Mouse (Mus musculus) neural tube, embryonic 11.5 days (tissue): ENCODE data around the gene Ppil4. TPM values are rescaled to one million over a fixed set of nuclear protein-coding genes. Genes with fewer than 3 reads are reported as not detected.

Experiments
- ATAC-seq: fragments of 200-750 bp; cut with Nextera tagmentation; 2 replicates; pipeline ENCODE4 v1.8.0; 2017; ENCODE audit warnings: moderate number of reproducible peaks, mild to moderate bottlenecking, moderate TSS enrichment, moderate library complexity; ENCODE audit not compliant: insufficient read depth, low FRiP score, low TSS enrichment
- DNase-seq: peaks from one replicate; pipeline ENCODE4 v3.0.0-alpha.2; 2015; ENCODE audit warnings: low spot score
- H3K27ac ChIP-seq: fragments of 300-500 bp; sonication (generic); 2 replicates; pipeline ENCODE4 v1.5.1; 2014; ENCODE audit warnings: low read depth, mild to moderate bottlenecking, low read length
- H3K27me3 ChIP-seq: fragments of 300-500 bp; sonication (generic); 2 replicates; pipeline ENCODE4 v1.6.1; 2014; ENCODE audit warnings: mild to moderate bottlenecking, low read length, mixed read lengths; ENCODE audit not compliant: control insufficient read depth, insufficient read depth
- H3K36me3 ChIP-seq: fragments of 300-500 bp; sonication (generic); 2 replicates; pipeline ENCODE4 v1.6.1; 2014; ENCODE audit warnings: mild to moderate bottlenecking, low read length, moderate library complexity, mixed read lengths; ENCODE audit not compliant: control insufficient read depth, insufficient read depth
- H3K4me1 ChIP-seq: fragments of 300-500 bp; sonication (generic); 2 replicates; pipeline ENCODE4 v1.6.1; 2014; ENCODE audit warnings: low read length, mixed read lengths; ENCODE audit not compliant: control insufficient read depth, insufficient read depth
- H3K4me2 ChIP-seq: fragments of 300-500 bp; sonication (generic); 2 replicates; pipeline ENCODE4 v1.6.1; 2014; ENCODE audit warnings: low read depth, mild to moderate bottlenecking, moderate library complexity
- H3K4me3 ChIP-seq: fragments of 300-500 bp; sonication (generic); 2 replicates; pipeline ENCODE4 v1.5.1; 2014; ENCODE audit warnings: low read depth, low read length
- H3K9ac ChIP-seq: fragments of 300-500 bp; sonication (generic); 2 replicates; pipeline ENCODE4 v1.6.1; 2014; ENCODE audit warnings: mild to moderate bottlenecking, low read length
- H3K9me3 ChIP-seq: fragments of 300-500 bp; sonication (generic); 2 replicates; pipeline ENCODE4 v1.6.1; 2016; ENCODE audit warnings: low read length; ENCODE audit not compliant: control insufficient read depth
- WGBS: fragments of 180-500 bp; shearing (Covaris S2); extraction: QIAGEN DNeasy Blood & Tissue Kit; methylation state at CpG from one replicate; pipeline ENCODE4 v1.1.7; 2014; 5-methylcytosine and 5-hydroxymethylcytosine counted together
- polyA plus RNA-seq: library from polyadenylated mRNA; unstranded; fragments of >200 nt; fragmentation: Nextera tagmentation; extraction: Ambion mirVana; gene quantifications from 2 replicates; pipeline ENCODE4 v1.2.1, GENCODE M21; 2014

Gene Ppil4
- polyA plus RNA-seq, 1 experiment from 2014 or later, result 51.6 TPM

DNA sequence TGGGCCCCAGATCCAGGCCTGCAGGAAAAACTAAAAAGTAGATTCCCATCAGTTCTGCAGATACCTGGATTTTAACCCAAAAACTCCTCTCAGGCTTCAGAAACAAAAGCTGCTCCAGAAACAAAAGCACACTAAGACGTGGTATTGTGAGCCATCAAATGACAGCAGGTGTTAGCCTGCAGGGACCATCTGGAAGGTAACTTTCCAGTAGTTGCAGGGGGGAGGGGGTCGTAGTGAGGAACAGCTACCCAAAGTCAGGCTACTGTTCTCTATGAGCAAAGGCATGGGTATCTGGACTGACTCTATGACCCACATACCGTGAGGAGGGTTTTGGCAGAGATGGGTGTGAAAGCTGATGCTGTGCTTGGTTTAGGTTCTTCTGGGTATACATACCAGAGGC lies 48.1 kb downstream of the Ppil4 start:
- ATAC-seq (no peak), DNase-seq (no peak)

DNA sequence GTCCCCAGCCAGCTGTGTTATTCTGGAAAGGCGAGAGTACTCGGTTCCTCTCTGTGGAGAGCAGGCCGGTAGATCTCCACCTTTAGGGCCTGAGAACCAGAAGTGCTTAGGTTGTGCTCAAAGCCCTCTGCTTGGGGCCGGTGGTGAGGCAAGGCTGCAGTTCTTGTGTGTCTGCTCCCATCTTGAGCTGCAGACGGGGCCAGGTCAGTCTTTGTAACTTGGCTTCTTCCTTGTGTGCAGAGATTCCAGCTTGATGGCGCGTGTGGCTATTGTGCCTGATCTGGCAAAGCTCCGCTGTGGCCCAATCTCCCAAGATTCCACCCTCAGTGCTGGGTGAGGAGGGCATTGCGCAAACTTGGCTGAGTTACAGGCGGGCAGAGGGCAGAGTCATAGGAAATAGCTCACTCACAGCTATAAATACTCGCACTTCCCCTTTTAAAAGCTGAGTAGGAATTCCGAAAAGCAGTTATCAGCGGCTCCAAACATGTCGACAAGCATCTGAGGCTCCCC lies 48.9 kb downstream of the Ppil4 start:
- no peak for DNase-seq

More for the DNA sequence above, 48.1 kb downstream of the Ppil4 start:
- Histone ChIP-seq H3K9me3 (no peaks in the 10 kb centered on the region), H3K36me3 (no peaks in the 10 kb centered on the region), H3K9ac (no peak overlapping the region), H3K27me3 (no peaks in the 10 kb centered on the region), H3K4me2 (no peak overlapping the region), H3K4me1 (no peaks in the 10 kb centered on the region), H3K4me3 (no peak overlapping the region), H3K27ac (no peak overlapping the region)
- 62% methylated on average over 3 of the region's 3 CpGs for WGBS

GRCm38 (mm10) chr10:7843181-7843580 lies 50.5 kb downstream of the Ppil4 start:
- Histone ChIP-seq H3K27me3 (no peaks in the 10 kb centered on the region), H3K4me1 (no peaks in the 10 kb centered on the region), H3K27ac (no peak overlapping the region), H3K36me3 (no peaks in the 10 kb centered on the region), H3K9me3 (no peaks in the 10 kb centered on the region), H3K4me2 (no peak overlapping the region), H3K4me3 (no peak overlapping the region), H3K9ac (no peak overlapping the region)
- ATAC-seq (no peak), DNase-seq (no peak)
- 90% methylated on average over 4 of the region's 4 CpGs for WGBS

More for the DNA sequence above, 48.9 kb downstream of the Ppil4 start:
- Histone ChIP-seq H3K4me1 (no peaks in the 10 kb centered on the region), H3K27me3 (no peaks in the 10 kb centered on the region), H3K9me3 (no peaks in the 10 kb centered on the region), H3K36me3 (no peaks in the 10 kb centered on the region), H3K4me2 (no peak overlapping the region), H3K9ac (no peak overlapping the region), H3K27ac (no peak overlapping the region), H3K4me3 (no peak overlapping the region)
- 74% methylated on average over 14 of the region's 14 CpGs for WGBS
- no peak for ATAC-seq

DNA sequence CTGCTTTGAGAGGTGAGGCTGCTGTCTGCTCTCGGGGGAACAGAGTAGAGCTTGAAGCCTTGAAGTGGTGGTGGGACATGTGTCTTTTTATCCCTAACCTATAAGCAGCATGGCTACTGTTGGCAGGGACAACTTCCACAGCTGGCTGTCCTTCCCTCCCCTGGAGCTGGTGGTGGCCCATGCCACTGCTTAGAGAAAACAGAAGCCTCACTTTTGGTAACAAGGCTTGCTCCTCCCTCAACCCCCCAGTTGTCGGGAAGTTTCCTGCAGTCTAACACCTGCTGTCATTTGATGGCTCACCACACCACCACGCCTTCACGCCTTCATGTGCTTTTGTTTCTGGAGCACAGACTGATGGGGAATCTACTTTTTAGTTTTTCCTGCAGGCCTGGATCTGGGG lies 51.5 kb downstream of the Ppil4 start:
- 68% methylated on average over 4 of the region's 4 CpGs for WGBS
- no peak overlapping the region for H3K9ac ChIP-seq
- H3K4me1 ChIP-seq, result no peaks in the 10 kb centered on the region
- H3K36me3 ChIP-seq, result no peaks in the 10 kb centered on the region
- no peak overlapping the region for H3K27ac ChIP-seq
- no peaks in the 10 kb centered on the region for H3K9me3 ChIP-seq
- no peaks in the 10 kb centered on the region for H3K27me3 ChIP-seq
- no peak for ATAC-seq
- H3K4me3 ChIP-seq, result no peak overlapping the region
- DNase-seq, result no peak
- H3K4me2 ChIP-seq, result no peak overlapping the region

- H3K4me3 ChIP-seq, result no peak overlapping the region
- DNase-seq (no peak), ATAC-seq (no peak)
- 81% methylated on average over 8 of the region's 8 CpGs for WGBS
- H3K4me1 ChIP-seq, result no peaks in the 10 kb centered on the region
- H3K36me3 ChIP-seq, result no peaks in the 10 kb centered on the region
- no peak overlapping the region for H3K4me2 ChIP-seq
- no peak overlapping the region for H3K9ac ChIP-seq
- no peak overlapping the region for H3K27ac ChIP-seq
- no peaks in the 10 kb centered on the region for H3K27me3 ChIP-seq
- no peaks in the 10 kb centered on the region for H3K9me3 ChIP-seq
These were observed 52.4 kb downstream of the Ppil4 start for GRCm38 (mm10) chr10:7845136-7845535.

DNA sequence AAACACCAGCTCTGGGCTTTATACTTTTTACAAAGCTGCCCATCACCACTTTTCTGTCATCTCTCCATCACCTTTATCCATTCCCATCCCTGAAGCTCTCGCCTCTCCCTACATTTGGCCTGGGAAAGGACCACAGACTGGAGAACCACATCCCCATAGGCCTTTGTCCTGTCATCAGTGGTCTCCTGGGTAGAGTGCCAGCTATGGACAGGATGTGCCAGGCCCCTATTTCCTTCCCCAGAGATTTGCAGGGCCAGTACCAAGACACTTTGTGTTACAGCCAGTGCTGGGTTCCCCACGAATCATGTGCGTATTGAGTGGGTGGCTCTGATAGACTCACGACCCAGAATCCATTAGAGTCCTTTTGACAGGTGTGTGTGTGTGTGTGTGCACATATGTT lies 53.3 kb downstream of the Ppil4 start:
- Histone ChIP-seq H3K4me2 (no peak overlapping the region), H3K9me3 (no peaks in the 10 kb centered on the region), H3K27ac (no peak overlapping the region), H3K9ac (no peak overlapping the region), H3K4me3 (no peak overlapping the region), H3K36me3 (no peaks in the 10 kb centered on the region), H3K4me1 (no peaks in the 10 kb centered on the region), H3K27me3 (no peaks in the 10 kb centered on the region)
- WGBS, result 91% methylated on average over 4 of the region's 4 CpGs
- DNase-seq (no peak), ATAC-seq (no peak)

DNA sequence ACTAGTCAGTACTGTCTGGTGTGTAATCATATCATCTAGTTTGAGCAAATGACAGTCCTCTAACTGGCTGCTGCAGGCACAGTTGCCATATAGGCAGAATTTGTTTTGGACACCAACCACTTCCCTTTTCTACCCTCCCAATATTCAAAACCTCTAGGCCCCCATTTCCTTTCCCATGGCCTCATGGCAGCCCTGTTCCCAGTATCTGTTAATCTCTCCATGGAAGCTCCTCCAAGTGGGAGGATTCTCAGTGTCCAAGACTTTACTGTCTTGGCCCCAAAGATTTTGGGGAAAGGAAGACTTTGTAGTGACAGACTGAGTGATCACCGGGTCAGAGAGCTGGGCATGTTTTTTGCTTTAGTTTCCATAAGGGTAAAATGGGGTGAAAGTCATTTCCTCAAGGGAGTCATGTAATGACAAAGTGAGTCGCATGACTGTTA lies 54.5 kb downstream of the Ppil4 start:
- no peak overlapping the region for H3K4me3 ChIP-seq
- H3K36me3 ChIP-seq, result no peaks in the 10 kb centered on the region
- H3K9ac ChIP-seq, result no peak overlapping the region
- H3K27me3 ChIP-seq, result no peaks in the 10 kb centered on the region
- 80% methylated on average over 2 of the region's 2 CpGs for WGBS
- no peak for DNase-seq
- H3K4me2 ChIP-seq, result no peak overlapping the region
- ATAC-seq, result no peak
- H3K4me1 ChIP-seq, result no peaks in the 10 kb centered on the region
- no peaks in the 10 kb centered on the region for H3K9me3 ChIP-seq
- no peak overlapping the region for H3K27ac ChIP-seq

DNA sequence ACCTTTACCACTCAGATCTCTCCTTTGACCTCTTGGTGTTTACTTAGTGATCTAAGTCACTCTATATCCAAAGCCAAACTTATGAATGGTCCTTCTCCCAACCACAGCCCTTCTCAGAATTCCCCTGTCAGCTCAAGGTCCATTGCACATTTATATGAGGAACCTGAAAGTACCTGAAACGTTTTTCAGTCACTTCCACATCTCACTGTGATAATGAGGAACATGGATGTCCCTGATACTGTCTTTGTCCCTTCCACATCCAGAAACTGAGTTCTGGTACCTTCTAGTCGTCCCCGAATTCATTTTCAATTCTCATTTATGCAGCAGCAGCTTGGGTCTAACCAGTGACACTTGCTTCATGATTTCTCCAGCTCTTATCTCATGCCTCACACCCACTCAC lies 59.2 kb downstream of the Ppil4 start:
- no peaks in the 10 kb centered on the region for H3K36me3 ChIP-seq
- DNase-seq, result no peak
- no peaks in the 10 kb centered on the region for H3K4me1 ChIP-seq
- no peak overlapping the region for H3K4me3 ChIP-seq
- no peaks in the 10 kb centered on the region for H3K27me3 ChIP-seq
- no peak overlapping the region for H3K27ac ChIP-seq
- WGBS, result 66% methylated on average over 3 of the region's 3 CpGs
- no peak for ATAC-seq
- H3K4me2 ChIP-seq, result no peak overlapping the region
- no peak overlapping the region for H3K9ac ChIP-seq
- no peaks in the 10 kb centered on the region for H3K9me3 ChIP-seq

- 89% methylated on average over 7 of the region's 7 CpGs for WGBS
These were observed 67.8 kb downstream of the Ppil4 start for GRCm38 (mm10) chr10:7860494-7860893.

More at GRCm38 (mm10) chr10:7860494-7860893, 67.8 kb downstream of the Ppil4 start:
- H3K9ac ChIP-seq, result no peak overlapping the region
- H3K27ac ChIP-seq, result no peak overlapping the region
- no peaks in the 10 kb centered on the region for H3K27me3 ChIP-seq
- H3K4me2 ChIP-seq, result no peak overlapping the region
- H3K4me3 ChIP-seq, result no peak overlapping the region
- H3K36me3 ChIP-seq, result no peaks in the 10 kb centered on the region
- no peak for ATAC-seq
- H3K9me3 ChIP-seq, result no peaks in the 10 kb centered on the region
- H3K4me1 ChIP-seq, result no peaks in the 10 kb centered on the region
- DNase-seq, result no peak
